Mouse (Mus musculus): Measurements from ENCODE around the gene Slc1a6. TPM values are rescaled to one million over a fixed set of nuclear protein-coding genes. Genes with fewer than 3 reads are reported as not detected.
"Not testable (repeated sequence)": the region's sequence is repeated elsewhere in the genome, so short reads cannot be mapped to it uniquely, and the experiment has no call there.

The Slc1a6 gene
- polyA plus RNA-seq, 1 experiment from 2014 or later: 1.1 TPM

GRCm38 (mm10) chr10:78787566-78788087, 7.3 kb downstream of the Slc1a6 start:
- Histone ChIP-seq H3K4me1 (peaks cover 13% of the 10 kb centered on the region), H3K36me3 (no peaks in the 10 kb centered on the region), H3K4me3 (peak overlapping the region; percentile 56), H3K9me3 (replicated peaks) (no peaks in the 10 kb centered on the region), H3K27ac (peak overlapping the region; percentile 87), H3K27me3 (ENCODE audit: low read depth, poor library complexity, severe bottlenecking) (no peaks in the 10 kb centered on the region)
- peak; percentile 83 for DNase-seq (ENCODE audit: low spot score)
- 8% methylated on average over 22 of the region's 22 CpGs for WGBS

GRCm38 (mm10) chr10:78790561-78790960, 10.3 kb downstream of the Slc1a6 start:
- DNase-seq (ENCODE audit: low spot score): no peak
- WGBS: 46% methylated on average over 1 of the region's 1 CpGs

GRCm38 (mm10) chr10:78801449-78801848, 21.2 kb downstream of the Slc1a6 start:
- no peak overlapping the region for H3K4me3 ChIP-seq
- H3K36me3 ChIP-seq: no peaks in the 10 kb centered on the region
- H3K4me1 ChIP-seq: no peaks in the 10 kb centered on the region
- no peak overlapping the region for H3K27ac ChIP-seq
- no peaks in the 10 kb centered on the region for H3K9me3 ChIP-seq (replicated peaks)
- DNase-seq (ENCODE audit: low spot score): no peak
- H3K27me3 ChIP-seq (ENCODE audit: low read depth, poor library complexity, severe bottlenecking): no peaks in the 10 kb centered on the region
- 78% methylated on average over 2 of the region's 2 CpGs for WGBS

More at GRCm38 (mm10) chr10:78790561-78790960, 10.3 kb downstream of the Slc1a6 start:
- Histone ChIP-seq H3K36me3 (no peaks in the 10 kb centered on the region), H3K9me3 (replicated peaks) (no peaks in the 10 kb centered on the region), H3K27ac (no peak overlapping the region), H3K4me1 (peaks cover 13% of the 10 kb centered on the region), H3K4me3 (no peak overlapping the region), H3K27me3 (ENCODE audit: low read depth, poor library complexity, severe bottlenecking) (no peaks in the 10 kb centered on the region)

- H3K27ac ChIP-seq: no peak overlapping the region
- 76% methylated on average over 6 of the region's 6 CpGs for WGBS
- H3K4me3 ChIP-seq: no peak overlapping the region
- no peak for DNase-seq (ENCODE audit: low spot score)
- H3K4me1 ChIP-seq: no peaks in the 10 kb centered on the region
- H3K27me3 ChIP-seq (ENCODE audit: low read depth, poor library complexity, severe bottlenecking): no peaks in the 10 kb centered on the region
- H3K9me3 ChIP-seq (replicated peaks): no peaks in the 10 kb centered on the region
- H3K36me3 ChIP-seq: no peaks in the 10 kb centered on the region
These were observed 32.2 kb downstream of the Slc1a6 start for GRCm38 (mm10) chr10:78812358-78813060.

GRCm38 (mm10) chr10:78840456-78840855, 60.2 kb downstream of the Slc1a6 start:
- DNase-seq (ENCODE audit: low spot score); H3K27me3 ChIP-seq (ENCODE audit: low read depth, poor library complexity, severe bottlenecking); H3K4me3 ChIP-seq; H3K4me1 ChIP-seq; H3K27ac ChIP-seq; H3K9me3 ChIP-seq (replicated peaks); H3K36me3 ChIP-seq: not testable (repeated sequence)
- 94% methylated on average over 12 of the region's 12 CpGs for WGBS

- no peaks in the 10 kb centered on the region for H3K9me3 ChIP-seq (replicated peaks)
- H3K4me3 ChIP-seq: no peak within 1 kb of the TSS
- H3K4me1 ChIP-seq: no peaks in the 10 kb centered on the region
- H3K27ac ChIP-seq: no peak within 1 kb of the TSS
- no peaks in the 10 kb centered on the region for H3K36me3 ChIP-seq
- 90% methylated on average over 2 of the region's 2 CpGs for WGBS
- DNase-seq (ENCODE audit: low spot score): no peak
- H3K27me3 ChIP-seq (ENCODE audit: low read depth, poor library complexity, severe bottlenecking): no peaks in the 10 kb centered on the region
These were observed 71.8 kb downstream of the Slc1a6 start, which contains the start of gene Olfr1356 for GRCm38 (mm10) chr10:78852066-78852465. Olfr1356 (minus strand) TSS chr10:78852166.

Other genes with a start within 250 kb of the Slc1a6 start
- 27.2 and 38.8 TPM in 2 replicates for gene Ilvbl, start 206.2 kb upstream of the Slc1a6 start, polyA plus RNA-seq (2016; fragmentation: Nextera tagmentation; extraction: Ambion mirVana)
- gene Syde1, start 188.5 kb upstream of the Slc1a6 start, polyA plus RNA-seq (2016; fragmentation: Nextera tagmentation; extraction: Ambion mirVana): 15.7 and 19.7 TPM in 2 replicates
- gene Olfr1357, start 162.4 kb upstream of the Slc1a6 start, polyA plus RNA-seq (2016; fragmentation: Nextera tagmentation; extraction: Ambion mirVana): not detected in 2 replicates
- gene Casp14, start 62.2 kb upstream of the Slc1a6 start, polyA plus RNA-seq (2016; fragmentation: Nextera tagmentation; extraction: Ambion mirVana): 0.06 TPM in 1 of 2 replicates, not detected in the other
- gene Ccdc105, start 27.4 kb upstream of the Slc1a6 start, polyA plus RNA-seq (2016; fragmentation: Nextera tagmentation; extraction: Ambion mirVana): 0.14 and 0.20 TPM in 2 replicates
- not detected in 2 replicates for gene Olfr1356, start 71.7 kb downstream of the Slc1a6 start, polyA plus RNA-seq (2016; fragmentation: Nextera tagmentation; extraction: Ambion mirVana)
- not detected in 2 replicates for gene Olfr1355, start 95.0 kb downstream of the Slc1a6 start, polyA plus RNA-seq (2016; fragmentation: Nextera tagmentation; extraction: Ambion mirVana)
- not detected in 2 replicates for gene Olfr1354, start 132.7 kb downstream of the Slc1a6 start, polyA plus RNA-seq (2016; fragmentation: Nextera tagmentation; extraction: Ambion mirVana)
- gene Olfr8, start 170.1 kb downstream of the Slc1a6 start, polyA plus RNA-seq (2016; fragmentation: Nextera tagmentation; extraction: Ambion mirVana): not detected in 2 replicates
- gene Olfr1353, start 182.8 kb downstream of the Slc1a6 start, polyA plus RNA-seq (2016; fragmentation: Nextera tagmentation; extraction: Ambion mirVana): not detected in 2 replicates
- gene Olfr1352, start 200.6 kb downstream of the Slc1a6 start, polyA plus RNA-seq (2016; fragmentation: Nextera tagmentation; extraction: Ambion mirVana): not detected in 2 replicates
- gene Olfr1351, start 232.0 kb downstream of the Slc1a6 start, polyA plus RNA-seq (2016; fragmentation: Nextera tagmentation; extraction: Ambion mirVana): not detected in 2 replicates
- 0.14 TPM in 1 of 2 replicates, not detected in the other for gene Olfr57, start 248.2 kb downstream of the Slc1a6 start, polyA plus RNA-seq (2016; fragmentation: Nextera tagmentation; extraction: Ambion mirVana)